Comparison of ENCODE assay signal across 8 mouse cellular contexts in the genomic region with DNA sequence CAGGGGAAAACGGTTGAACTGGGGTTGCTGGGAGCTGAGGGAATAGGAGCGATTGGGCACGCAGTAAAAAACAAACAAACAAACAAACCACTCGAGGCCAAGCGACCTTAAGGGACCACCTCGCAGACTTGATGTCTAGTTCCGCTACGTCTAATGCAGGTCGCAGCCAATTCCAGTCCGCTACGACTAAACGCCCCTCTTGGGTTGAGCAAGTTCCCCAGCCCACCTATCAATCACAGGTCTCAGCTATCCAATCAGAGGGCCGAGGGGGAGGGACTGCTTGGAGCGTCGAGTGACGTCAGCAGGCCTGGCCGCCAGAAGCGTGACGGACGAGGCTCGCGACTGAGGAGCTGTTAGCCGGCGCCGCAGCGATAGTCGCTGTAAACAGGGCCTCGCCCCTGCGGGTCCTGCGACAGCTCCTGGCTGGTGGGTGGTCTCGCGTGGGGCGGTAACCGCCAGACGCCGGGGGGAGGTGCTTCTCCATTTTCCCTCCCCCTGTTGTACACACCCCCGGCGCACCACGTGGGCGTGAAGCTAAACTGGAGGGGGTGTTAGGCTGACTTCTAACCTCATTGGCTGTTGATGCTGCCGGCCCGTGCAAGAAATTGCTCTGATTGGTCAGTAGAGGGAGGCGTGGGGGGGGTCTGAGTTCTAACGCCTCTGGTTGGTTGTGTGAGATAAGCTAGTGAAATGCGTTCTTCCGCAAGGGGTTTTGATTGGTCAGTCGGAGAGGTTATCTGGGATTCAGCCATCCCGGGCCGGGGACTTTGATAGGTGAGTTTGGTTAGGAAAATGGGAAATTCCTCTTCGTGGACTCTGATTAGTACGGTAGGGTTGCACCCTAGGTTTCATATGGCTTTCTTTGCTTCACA. TPM values are rescaled to one million over a fixed set of nuclear protein-coding genes. Genes with fewer than 3 reads are reported as not detected.
DNase-seq lines count a peak whose midpoint lies in the region; ATAC-seq lines count a peak whose summit lies in the region.

A gene (minus strand): TSS at position 205 of the 872 bp plus-strand sequence.

- H3K4me2 ChIP-seq in lung, embryonic 16.5 days (ENCODE audit: low read depth, low read length) = peak within 1 kb of the TSS; percentile 91

- under 1% methylated on average over 51 of the region's 51 CpGs for WGBS in lung, embryonic 16.5 days

- DNase-seq in MEL-GATA-1-ER (ENCODE audit: extremely low read depth, low read depth) = peak; percentile 99
- peak; percentile 98 for DNase-seq in cerebellum, adult 8-10 months
- DNase-seq in forelimb bud, embryonic 11.5 days (ENCODE audit: low read depth, low spot score) = peak; percentile 99
- DNase-seq in layer of hippocampus, adult 9-10 months (ENCODE audit: low spot score) = peak; percentile 97
- peak; percentile 95 for DNase-seq in ovary, postnatal 10 days (ENCODE audit: low spot score)
- DNase-seq in thymus, postnatal 10 days (ENCODE audit: low spot score in 2 of 2) = peak; percentile 97 to 98

- peaks cover 20% of the 10 kb centered on the region for H3K4me1 ChIP-seq in lung, embryonic 16.5 days (replicated peaks; ENCODE audit: control insufficient read depth, insufficient read depth, low read length)

- peak within 1 kb of the TSS; percentile 87 for H3K9ac ChIP-seq in lung, embryonic 16.5 days (ENCODE audit: low read length)

- H3K27me3 ChIP-seq in lung, embryonic 16.5 days (ENCODE audit: control insufficient read depth, insufficient read depth, low read depth, low read length) = no peaks in the 10 kb centered on the region

- H3K27ac ChIP-seq in lung, embryonic 16.5 days (ENCODE audit: low read length) = peak within 1 kb of the TSS; percentile 100

- H3K4me3 ChIP-seq in lung, embryonic 16.5 days (ENCODE audit: low read length) = peak within 1 kb of the TSS; percentile 83

- ATAC-seq in hematopoietic stem cell, adult 5-6 weeks (replicated peaks in 1 of 2; ENCODE audit: insufficient read depth in 1 of 2, low FRiP score in 2 of 2, low TSS enrichment in 1 of 2, low read depth in 1 of 2, poor library complexity in 2 of 2, severe bottlenecking in 2 of 2) = peak; percentile 82 to 86
- peak; percentile 95 for ATAC-seq in lung, embryonic 16.5 days (ENCODE audit: low read depth)

- no peaks in the 10 kb centered on the region for H3K9me3 ChIP-seq in lung, embryonic 16.5 days (ENCODE audit: control insufficient read depth, low read length)

- peaks cover 14% of the 10 kb centered on the region for H3K36me3 ChIP-seq in lung, embryonic 16.5 days (ENCODE audit: control insufficient read depth, insufficient read depth, low read length)

RNA-seq across cellular contexts. Expression of the gene that starts here (rescaled TPM):
- total RNA-seq in hematopoietic stem cell, adult 5-6 weeks (2017) = 3.4 TPM in 1 of 2 replicates, not detected in the other
- polyA plus RNA-seq in lung, embryonic 16.5 days (2015; fragmentation: Nextera tagmentation; extraction: Ambion mirVana) = 1.3 and 2.4 TPM in 2 replicates

Comparison
In these comparisons a context has a peak if more than half of its experiments do, and no peak if none do; other contexts are left out.
1. Peak in every context shown above with its lines: DNase-seq, ATAC-seq, H3K4me3 ChIP-seq and H3K27ac ChIP-seq.